Mouse (Mus musculus) brain, adult 2 months (tissue): ENCODE measurements around the gene Tor4a.
A peak's percentile ranks its signal among the peaks of the same experiment; 100 is the strongest.

Experiments used
- DNase-seq: peaks from one replicate; pipeline ENCODE4 v3.0.0; 2011; ENCODE audit warnings: low read depth, low spot score

Gene Tor4a

GRCm38 (mm10) chr2:25170326-25171100 lies 26.2 kb downstream of the Tor4a start:
- no peak for DNase-seq

- no peak for DNase-seq
Measured at GRCm38 (mm10) chr2:25169778-25170177, 26.9 kb downstream of the Tor4a start.

GRCm38 (mm10) chr2:25168665-25168978 lies 28.1 kb downstream of the Tor4a start:
- DNase-seq = no peak

- peak; percentile 17 for DNase-seq
Measured at GRCm38 (mm10) chr2:25167919-25168664, 28.6 kb downstream of the Tor4a start.

GRCm38 (mm10) chr2:25167481-25167880 lies 29.2 kb downstream of the Tor4a start:
- DNase-seq = no peak

GRCm38 (mm10) chr2:25157655-25158054 lies 39.0 kb downstream of the Tor4a start:
- DNase-seq = peak; percentile 63

- DNase-seq = no peak
Measured at GRCm38 (mm10) chr2:25156990-25157389, 39.7 kb downstream of the Tor4a start.

GRCm38 (mm10) chr2:25156177-25156576 lies 40.5 kb downstream of the Tor4a start:
- DNase-seq = no peak

- DNase-seq = no peak
Measured at GRCm38 (mm10) chr2:25151280-25151956, 45.3 kb downstream of the Tor4a start.

GRCm38 (mm10) chr2:25149643-25150042 lies 47.0 kb downstream of the Tor4a start:
- no peak for DNase-seq

GRCm38 (mm10) chr2:25147892-25148291 lies 48.8 kb downstream of the Tor4a start:
- DNase-seq = no peak

GRCm38 (mm10) chr2:25147398-25147797 lies 49.3 kb downstream of the Tor4a start:
- no peak for DNase-seq

GRCm38 (mm10) chr2:25145346-25145745 lies 51.3 kb downstream of the Tor4a start:
- DNase-seq = no peak
